Mouse (Mus musculus) spleen, adult 18-20 months (tissue): ENCODE data around the gene Dact3.

Experiments
- DNase-seq, 2 experiments: peaks; one replicate each; pipeline ENCODE4 v3.0.0; 2022; ENCODE audit warnings: mixed read lengths in 2 of 2

The Dact3 gene

GRCm38 (mm10) chr7:16875310-16875325 lies at the start of gene Dact3:
Gene Dact3, plus strand, starts transcription at chr7:16875317.
- no peak for DNase-seq

- DNase-seq, result peak; percentile 27 to 56
These were observed 49.3 kb upstream of the Dact3 start for GRCm38 (mm10) chr7:16825785-16826184.

DNA sequence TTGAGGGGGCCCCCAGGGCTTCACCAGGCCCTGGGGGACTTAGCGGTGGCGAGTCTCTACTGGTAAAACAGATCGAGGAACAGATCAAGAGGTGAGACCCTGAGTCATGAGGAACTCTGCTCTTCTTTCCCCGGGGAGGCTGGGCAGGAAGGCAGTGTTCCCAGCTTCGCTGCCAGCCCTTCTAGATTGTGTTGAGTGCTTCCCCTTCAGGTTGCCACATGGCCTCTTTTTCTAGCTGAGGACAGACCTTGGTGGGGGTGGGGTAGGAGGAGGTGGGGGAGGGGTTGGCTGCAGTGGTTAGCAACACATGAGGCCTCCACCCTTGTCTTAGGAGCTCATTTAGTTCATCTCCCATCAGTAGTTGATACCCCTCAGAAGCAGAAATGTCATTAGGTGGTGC lies 48.5 kb upstream of the Dact3 start:
- DNase-seq, result no peak

DNA sequence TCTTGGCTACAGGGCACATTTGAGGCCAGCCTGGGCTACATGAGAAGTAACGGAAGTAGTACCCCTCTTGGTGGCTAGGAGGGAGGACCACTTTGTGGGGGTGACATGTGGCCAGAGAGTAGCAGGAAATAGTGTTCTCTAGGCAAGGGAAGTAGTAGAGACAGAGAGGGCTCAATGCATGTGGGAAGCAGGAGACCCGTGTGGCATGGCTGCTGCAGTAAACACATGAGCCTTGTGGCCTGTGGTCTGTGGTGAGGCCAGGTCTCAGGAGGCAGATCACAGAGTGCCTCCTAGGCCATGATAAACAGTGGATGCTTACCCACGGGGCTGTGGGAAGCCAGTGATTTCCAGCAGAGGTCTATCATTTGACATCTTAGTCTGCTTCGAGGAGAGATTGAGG lies 47.8 kb upstream of the Dact3 start:
- DNase-seq, result peak in 1 of 2 experiments; percentile 12

DNA sequence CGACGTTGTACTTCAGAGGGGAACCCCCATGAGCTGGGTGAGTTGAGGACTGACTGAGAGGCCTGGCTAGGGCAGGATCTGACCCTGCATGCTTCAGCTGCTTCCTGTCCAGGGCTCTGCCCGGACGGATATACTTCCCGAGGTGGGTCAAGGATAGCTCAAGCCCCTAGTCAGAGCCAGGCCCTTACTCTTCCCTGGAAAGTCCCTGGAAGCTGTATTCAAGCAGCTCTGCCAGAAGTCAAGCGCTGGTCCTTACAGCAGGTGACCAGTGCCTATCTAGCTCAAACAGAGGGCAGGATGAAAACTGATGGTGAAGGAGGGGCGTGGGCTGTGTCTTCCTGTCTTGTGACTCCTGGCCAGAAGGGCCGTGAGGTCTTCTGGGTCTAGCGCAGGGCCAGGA lies 44.7 kb upstream of the Dact3 start:
- no peak for DNase-seq

DNA sequence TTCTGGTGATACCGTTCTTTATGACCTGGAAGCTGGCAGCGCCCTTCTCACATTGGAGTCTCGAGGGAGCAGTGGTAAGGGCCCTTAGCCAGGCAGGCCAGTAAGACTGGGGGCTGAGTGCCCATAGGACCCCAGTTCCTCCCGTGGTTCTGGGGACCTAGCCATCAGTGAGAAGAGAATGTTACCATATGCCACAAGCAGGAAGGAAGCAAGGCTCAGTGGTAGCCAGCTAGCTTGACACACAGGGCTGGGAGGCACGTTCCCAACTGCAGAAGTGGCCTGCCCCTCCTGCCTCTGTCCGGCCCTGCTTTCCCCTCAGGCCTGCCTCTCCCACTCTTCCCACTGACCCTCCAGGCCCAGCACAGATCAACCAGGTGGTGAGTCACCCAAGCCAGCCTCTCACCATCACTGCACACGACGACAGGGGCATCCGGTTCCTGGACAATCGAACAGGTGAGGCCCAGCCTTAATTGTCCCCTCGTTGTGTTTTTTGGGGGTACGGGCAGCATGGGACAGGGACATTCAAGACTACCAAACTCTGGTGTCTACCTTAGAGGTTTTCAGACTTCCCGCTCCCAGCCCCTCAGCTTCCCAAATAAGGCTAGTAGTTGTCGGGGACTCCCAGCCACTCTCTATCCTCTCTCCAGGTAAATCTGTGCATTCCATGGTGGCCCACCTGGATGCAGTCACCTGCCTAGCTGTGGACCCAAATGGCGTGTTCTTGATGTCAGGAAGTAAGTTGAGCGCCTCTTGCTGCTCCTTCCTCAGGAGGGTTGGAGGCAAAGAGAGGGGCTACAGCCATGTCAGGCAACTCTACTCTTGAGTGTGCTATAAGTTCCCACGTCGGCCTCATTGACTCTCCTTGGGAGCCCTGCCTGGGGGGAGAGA lies 37.0 kb upstream of the Dact3 start:
- DNase-seq, result peak; percentile 51 to 57

DNA sequence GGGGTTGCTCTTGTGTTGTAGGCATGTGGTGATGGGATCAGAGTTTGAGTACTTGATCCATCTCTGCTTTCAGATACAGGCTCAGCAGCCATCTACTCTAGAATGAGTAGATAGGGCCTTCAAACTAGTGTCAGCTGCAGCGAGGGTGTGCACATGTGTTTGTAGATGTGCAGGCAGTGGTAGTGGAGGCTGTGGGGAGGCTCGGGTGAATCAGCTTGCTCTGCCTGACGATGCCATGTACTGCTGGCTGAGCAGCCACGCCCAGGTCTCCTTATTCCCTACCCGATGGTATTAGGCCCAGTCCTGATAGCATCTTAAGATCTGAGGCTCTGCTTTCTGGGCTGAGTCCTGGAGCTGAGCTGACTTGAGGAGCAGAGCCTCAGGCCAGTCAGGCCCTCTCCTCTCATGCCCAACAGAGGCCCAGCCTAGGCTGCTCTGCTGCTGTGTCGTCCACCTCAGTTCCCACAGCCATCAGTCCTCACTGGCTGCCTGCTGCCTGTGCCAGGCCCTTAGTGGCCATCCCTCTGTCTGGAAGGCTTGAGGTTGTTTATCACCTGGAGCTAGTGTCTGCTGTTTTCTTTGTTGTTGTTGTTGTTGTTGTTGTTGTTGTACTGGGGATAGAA lies 36.2 kb upstream of the Dact3 start:
- DNase-seq, result peak in 1 of 2 experiments; percentile 29

DNA sequence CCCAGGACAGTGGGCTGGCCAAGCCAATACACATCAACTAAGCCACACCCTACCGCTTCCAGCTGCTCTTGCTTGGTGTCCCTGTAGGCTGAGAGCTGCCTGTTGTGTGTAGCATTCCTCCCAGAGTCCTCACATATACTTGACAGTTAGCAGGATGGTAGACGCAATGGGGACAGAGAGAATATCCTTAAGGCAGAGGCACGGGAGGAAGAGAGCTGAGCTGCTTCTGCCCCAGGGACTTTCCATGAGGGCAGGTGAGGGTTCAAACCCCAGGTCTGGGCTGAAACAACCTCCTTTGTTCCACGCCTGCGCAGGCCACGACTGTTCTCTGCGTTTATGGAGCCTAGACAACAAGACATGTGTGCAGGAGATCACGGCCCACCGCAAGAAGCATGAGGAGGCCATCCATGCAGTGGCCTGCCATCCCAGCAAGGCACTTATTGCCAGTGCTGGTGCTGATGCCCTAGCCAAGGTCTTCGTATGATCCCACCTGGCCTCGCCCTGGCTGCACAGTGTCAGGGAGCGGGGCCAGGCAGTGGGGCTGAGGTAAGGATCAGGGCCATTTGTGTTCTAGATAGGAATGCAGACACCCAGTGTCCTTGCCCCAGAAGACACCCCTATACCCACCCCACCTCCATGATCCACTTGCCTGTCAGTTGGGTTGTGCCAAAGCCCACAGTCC lies 35.5 kb upstream of the Dact3 start:
- no peak for DNase-seq

GRCm38 (mm10) chr7:16840109-16840491 lies 35.0 kb upstream of the Dact3 start:
- DNase-seq, result no peak

DNA sequence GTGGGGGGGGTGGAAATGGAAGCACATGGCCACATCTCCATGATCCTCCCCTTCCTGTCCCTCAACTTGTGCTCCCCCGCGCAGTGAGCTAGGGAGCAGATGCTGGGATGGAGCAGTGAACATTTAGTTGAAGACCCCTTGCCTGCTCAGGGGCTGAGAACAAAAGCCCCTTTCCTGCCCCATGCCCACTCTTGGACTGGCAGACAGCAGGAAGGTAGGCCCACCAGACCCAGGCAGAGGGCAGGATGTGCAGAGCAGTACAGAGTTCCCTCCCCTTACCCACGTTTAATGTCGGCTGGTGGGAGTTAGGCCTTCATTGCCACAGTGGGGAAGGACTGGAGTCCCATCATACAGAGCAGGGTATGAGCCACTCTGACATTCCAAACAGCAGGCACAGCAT lies 34.0 kb upstream of the Dact3 start:
- no peak for DNase-seq

DNA sequence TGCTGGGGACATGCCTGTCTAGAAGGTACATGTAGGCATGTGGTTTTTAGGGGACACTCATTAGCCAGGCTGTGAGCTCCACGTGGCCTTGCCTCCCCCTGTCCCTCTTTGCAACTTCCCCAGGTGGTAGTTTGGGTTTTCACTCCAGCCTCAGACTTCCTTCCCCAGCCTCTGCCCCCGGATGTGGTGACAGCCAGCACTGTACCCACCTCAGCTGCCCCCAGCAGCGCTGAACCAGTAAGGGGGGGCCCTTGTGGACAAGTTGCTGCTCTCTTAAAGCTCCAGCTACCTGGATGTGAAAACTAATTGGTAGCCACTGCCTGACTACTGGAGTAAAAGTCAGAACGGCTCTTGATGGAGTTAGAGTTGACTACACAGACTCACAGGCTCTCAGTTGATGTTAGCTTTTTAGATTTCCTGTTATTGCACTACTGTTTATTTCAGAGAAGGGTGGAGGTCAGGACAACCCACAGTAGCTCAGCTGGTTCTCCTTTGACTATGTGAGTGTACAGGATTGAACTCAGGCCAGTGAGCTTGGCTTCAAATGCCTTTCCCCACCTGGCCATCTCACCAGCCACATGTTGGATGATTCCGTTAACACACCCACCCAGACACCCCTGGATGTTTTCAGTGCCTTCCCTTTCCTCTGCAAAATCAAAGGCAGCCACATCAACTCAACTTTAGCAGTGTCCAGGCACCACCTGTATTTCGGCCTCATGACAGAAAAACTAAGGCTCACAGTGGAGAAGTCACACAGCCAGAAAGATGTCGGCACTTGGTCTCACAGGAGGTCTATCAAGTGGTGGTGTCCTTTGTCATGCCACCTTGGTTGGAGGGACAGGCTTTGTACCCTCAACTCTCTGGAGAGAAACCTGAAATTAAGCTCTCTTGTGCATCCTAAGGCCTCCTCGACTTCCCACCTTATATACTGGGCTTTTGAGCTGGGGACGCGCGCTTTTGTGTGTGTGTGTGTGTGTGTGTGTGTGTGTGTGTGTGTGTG lies 33.3 kb upstream of the Dact3 start:
- DNase-seq, result peak; percentile 75 to 83

GRCm38 (mm10) chr7:16842645-16843063 lies 32.5 kb upstream of the Dact3 start, which contains the start of gene Prkd2:
Gene Prkd2, plus strand, starts transcription at chr7:16842902.
- peak; percentile 89 to 95 for DNase-seq

DNA sequence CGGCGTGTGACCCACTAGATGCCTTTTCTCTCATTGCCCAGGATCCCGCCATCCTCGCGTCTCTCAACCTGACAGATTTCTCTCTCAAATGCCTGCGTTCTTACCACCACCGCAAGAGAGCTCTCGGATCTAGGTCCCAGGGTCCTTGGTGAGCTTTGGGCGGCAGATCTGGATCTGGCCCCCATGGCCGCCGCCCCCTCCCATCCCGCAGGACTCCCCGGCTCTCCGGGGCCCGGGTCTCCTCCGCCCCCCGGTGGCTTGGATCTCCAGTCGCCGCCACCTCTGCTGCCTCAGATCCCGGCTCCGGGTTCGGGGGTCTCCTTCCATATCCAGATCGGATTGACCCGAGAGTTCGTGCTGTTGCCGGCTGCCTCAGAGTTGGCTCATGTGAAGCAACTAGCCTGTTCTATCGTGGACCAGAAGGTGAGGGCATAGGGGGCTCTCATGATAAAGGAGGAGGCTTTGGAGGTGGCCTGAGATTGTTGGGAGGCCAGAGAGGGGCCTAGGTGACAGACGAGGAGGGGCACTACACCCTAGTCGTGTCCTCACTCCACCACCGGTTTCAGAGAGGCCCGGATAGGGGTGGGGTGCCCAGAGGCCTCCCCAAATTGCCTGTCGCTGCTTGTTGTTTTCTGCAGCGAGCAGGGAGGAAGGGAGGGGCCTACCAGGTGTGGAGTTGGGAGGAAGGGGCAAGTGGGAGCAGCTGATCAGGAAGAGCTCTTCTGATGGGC lies 31.5 kb upstream of the Dact3 start:
- peak; percentile 58 to 66 for DNase-seq

DNA sequence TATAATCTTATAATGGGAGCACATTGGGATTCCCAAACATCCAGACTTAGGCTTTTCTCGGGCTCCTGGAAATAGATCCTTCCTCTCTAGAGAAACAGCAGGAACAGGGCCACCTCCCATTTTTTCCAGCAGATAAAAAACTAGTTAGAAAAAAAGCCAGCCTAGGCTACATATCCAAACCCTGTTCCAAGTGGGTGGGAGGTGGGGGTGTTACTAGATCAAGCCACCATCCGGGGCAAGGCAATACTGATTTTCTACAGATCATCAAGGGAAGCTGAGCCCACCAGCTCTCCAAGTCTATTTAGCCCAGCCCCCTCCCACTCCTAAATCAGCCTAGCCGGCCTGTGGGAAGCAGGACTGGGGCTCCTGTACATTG lies 30.4 kb upstream of the Dact3 start:
- DNase-seq, result peak in 1 of 2 experiments; percentile 10

- peak; percentile 66 to 73 for DNase-seq
These were observed 29.9 kb upstream of the Dact3 start for GRCm38 (mm10) chr7:16845072-16845819.

- DNase-seq, result peak in 1 of 2 experiments; percentile 11
These were observed 29.3 kb upstream of the Dact3 start for GRCm38 (mm10) chr7:16845820-16846167.

- DNase-seq, result no peak
These were observed 28.3 kb upstream of the Dact3 start for GRCm38 (mm10) chr7:16846775-16847174.

- DNase-seq, result no peak
These were observed 27.6 kb upstream of the Dact3 start for GRCm38 (mm10) chr7:16847507-16847906.

GRCm38 (mm10) chr7:16848579-16848978 lies 26.5 kb upstream of the Dact3 start:
- DNase-seq, result peak; percentile 25 to 45

DNA sequence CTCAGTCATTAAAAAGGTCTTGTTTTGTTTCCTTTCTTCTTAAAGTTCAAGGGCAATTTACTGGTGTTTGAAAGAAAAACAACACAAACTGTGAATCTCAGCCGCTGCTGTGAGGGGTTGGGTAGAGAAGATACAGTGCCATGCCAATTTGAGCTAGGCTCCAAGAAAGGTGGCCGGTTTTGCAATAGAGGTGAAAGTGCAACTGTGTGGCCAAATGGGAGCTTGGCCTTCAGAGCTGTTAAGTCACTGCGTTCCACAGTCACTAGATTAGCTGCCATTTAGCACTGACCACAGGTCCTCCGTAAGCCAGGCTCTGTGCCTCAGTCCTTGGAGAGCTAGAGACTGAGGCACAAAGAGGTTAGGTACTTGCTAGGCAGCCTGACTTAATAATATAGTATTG lies 23.5 kb upstream of the Dact3 start:
- no peak for DNase-seq

GRCm38 (mm10) chr7:16853302-16853831 lies 21.8 kb upstream of the Dact3 start:
- no peak for DNase-seq
